Mouse (Mus musculus): Measurements from ENCODE around the gene Lrba.
A peak's percentile ranks its signal among the peaks of the same experiment; 100 is the strongest.

Lrba gene

DNA sequence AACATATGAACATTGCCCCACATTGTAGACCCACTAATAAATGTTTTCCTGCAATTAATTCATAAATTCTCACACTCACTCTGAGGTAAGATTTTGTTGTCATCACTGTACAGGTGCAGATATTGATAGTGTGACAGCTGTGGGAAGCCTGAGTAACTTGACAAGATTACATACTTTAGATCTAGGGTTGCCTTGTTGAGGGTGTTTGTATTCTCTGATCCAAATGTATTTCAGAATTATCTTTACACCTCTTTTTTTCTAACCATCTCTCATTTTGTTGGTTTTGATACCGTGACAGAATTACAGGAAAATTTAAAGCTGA, 336.5 kb downstream of the Lrba start:
- DNase-seq: no peak

DNA sequence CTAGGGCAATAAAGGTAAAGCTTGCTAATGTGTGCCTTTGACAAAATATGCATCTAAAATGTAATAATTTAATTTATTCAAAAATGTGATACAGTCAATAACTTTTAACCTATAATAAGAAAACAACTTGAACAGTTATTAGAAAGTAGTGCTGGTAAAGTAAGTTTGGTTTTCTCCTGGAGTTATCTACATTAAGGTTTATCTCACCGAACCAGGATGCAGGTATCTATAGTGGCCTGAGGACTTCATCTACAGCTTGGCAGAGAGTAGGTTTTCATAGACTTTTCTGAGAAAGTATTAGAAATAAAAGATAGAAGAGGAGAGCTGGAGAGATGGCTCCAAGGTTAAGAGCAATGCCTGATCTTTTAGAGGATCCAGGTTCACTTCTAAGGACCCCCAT, 336.9 kb downstream of the Lrba start:
- no peak for DNase-seq

DNA sequence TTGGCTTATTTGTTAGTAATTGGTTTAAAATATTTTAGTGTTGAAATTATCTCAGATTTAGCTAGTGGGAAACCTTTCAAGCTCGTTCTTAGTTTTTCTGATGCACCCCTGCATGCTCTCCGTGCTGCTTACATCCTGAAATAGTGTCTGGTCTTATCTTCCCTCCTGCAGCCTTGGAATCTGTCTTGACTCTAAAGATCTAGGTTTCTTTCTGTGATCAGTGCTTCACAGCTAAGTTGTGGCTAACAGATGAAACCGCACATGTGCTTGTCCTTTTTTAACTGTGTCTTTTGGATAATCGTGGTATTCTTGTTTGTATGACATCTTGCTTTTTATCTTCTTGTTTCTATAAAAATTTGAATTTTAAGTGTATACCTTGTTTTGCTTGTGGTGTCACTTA, 342.8 kb downstream of the Lrba start:
- DNase-seq: no peak

DNA sequence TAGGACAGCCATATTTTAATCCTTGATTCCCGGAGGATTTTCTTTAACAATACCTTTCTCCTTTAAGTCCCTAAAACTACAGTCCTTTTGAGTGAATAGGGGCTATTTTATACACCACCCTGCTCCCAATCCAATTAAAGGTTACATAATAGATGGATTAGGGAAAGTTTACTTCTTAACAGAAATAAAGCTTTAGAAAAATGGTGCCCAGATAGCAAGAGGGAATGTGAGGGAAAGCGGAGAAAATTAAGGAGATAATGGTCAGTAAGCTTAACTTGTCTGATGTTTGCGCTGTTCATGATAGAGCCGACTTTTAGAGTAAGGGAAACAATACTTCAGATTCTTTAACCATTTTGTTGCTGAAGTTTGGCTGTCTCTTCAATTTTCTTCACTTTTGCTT, 347.0 kb downstream of the Lrba start:
- no peak for DNase-seq

DNA sequence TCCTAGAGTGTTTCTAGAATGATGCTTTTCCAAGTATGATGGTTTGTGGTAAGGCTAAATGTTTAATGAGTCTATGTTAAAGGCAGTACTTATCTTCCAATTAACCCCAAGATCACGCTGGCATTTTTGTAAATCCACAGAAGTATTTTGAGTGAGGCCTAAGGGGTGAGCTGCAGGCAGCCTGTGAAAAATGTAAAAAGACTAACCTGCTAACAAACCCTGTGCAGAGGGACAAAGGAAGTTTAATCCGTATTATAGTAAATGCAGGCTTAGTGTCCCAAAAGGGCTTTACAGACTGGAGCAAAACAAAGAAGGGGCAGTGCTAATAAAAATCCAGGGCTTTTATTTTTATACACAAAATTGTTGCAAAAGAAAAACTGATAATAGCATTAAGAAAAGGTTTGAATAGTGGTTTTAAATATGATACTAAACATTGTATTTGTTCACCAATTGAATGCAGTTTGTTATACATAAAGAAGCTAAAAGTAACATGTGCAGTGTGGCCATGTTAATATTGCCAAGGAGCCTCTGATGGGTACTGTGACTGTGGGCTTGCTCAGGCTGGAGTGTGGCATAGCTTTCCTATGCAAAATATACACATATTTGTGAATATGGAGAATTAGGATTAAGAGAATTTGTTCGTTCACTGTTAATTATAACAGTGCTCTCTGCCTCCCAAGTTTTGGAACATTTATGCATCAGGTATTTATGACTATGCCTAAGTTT, 348.2 kb downstream of the Lrba start:
- DNase-seq: no peak

DNA sequence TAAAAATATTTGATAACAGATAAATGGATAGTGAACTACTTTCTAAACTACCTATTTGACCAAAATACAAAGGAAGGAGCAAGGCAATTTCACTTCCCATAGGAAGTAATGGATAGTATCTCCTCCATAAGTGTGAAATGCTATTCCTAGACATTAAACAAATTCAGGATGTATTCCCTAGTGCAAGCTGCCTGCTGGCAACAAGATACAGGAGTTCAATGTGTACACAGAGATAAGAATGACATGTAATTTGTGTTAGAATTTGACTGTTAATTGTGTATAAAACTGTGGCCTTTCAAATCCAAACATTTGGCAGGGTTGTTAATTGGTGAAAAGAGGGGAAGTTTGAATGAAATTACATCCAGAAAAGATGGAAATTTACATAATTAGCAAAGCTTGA, 350.8 kb downstream of the Lrba start:
- DNase-seq: no peak

DNA sequence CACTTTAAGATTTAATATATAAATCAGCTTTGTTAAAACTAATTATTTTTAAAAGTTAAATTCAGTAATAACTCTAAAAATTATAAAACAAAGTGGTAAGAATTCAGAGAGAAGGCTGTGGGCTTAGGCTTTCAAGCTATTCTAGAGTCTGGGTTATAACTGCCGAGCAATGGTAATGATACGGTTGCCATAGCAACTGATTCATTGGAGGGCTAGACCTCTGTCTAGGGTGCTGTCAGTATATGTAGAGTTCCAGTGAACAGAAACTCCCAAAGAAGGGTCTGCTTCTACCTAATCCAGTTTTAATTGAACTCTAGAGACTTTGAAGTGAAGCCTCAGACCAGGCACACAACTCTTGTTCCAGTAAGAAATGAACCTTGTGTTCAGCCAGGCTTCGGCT, 377.8 kb downstream of the Lrba start:
- no peak for DNase-seq

DNA sequence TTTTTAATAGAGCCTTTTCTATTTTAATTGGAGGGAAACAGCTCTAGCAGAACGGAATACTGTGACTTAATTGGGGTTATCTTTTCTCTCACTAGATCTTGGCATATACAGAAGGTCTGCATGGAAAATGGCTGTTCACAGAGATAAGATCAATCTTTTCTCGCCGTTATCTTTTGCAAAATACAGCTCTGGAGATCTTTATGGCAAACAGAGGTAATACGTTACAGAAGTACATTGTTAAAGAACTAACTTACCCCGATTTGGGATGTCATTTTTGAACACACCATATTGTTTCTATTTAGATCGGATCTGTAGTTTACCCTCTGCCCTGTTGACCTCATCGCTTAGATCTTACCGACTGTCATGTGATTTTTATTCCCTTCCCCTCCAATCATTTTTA, 381.3 kb downstream of the Lrba start:
- no peak for DNase-seq

DNA sequence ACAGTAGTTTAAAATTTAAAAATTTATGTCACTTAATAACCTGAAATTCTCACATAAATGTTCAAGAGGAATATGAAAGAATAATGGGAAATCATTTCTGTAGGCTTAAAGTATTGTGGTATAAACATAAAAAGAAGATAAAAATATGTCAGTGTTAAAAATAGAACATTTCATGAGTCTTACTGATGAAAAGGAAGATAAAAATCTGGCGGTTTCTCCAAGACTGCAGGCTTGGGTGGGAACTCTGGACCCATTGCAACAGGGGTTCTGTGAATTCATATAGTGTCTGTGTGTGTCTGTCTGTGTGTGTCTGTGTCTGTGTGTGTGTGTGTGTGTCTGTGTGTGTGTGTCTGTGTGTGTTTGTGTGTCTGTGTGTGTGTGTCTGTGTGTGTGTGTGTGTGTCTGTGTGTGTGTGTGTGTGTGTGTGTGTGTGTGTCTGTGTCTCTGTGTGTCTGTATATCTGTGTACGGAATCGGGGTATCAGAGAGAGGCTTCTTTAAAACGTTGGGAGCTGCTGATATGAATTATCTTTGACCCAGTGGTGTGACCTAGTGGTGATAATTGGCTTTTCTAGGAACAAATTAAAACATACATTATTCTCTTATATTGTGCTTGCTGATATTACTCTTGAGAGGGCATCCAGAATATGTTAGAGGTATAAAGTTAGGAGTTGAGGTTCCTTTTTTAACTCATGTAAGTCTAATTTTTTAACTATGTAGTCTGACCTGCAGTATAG, 402.7 kb downstream of the Lrba start:
- no peak for DNase-seq

DNA sequence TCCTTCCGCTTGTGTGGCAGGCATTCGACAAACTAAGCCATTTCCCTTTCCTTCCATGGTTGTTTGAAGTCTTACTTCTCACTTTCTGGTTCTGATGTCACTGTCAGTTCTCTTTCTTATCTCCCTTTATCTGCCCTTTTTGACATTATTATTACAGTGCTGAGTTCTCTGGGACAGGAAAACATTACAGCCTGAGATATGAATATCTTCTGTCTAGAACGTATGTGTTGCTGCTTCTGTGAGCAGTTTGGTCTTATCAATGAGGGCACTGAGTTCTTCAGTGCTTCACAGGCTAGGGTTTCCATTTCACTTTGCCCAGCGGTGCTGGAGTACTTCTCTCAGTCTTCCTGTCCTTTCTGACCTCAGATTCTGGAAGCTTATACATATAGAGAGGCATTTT, 404.9 kb downstream of the Lrba start:
- DNase-seq: no peak

DNA sequence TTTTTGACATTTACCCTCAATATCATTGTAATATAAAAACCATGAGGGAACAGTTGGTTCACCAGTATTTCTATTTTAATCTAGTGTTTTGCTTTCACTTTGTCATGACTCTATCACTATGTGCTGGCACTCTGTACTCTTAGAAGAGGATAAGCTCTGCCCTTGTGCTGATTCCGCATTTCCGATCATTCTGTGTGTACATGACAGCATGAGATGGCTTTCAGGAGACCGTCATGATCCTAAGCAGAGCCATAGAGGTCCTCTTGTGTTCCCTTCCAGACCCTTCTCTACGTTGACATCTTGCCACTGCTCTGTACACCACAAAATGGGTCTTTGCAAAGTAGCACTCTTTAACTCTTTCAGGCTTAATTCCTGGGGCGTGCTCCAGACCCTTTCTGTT, 411.0 kb downstream of the Lrba start:
- no peak for DNase-seq

DNA sequence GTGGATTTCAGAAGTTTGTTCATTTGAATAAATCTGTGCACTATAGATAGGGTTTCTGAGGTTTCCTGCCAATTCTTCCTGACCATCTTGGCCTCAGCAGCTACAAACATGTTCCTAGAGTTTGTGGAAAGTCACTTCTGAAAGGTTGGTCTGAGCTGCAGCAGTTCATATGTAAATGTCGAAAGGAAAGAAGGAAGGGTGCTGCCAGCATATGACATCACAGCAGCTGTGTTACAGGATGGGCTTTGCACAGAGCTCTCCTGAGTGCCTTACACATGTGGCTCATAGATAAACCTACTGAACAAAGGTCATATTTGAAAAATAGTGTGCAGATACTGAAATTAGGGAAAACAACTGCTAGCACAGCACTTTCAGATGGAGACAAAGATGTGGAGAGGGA, 411.5 kb downstream of the Lrba start:
- no peak for DNase-seq

DNA sequence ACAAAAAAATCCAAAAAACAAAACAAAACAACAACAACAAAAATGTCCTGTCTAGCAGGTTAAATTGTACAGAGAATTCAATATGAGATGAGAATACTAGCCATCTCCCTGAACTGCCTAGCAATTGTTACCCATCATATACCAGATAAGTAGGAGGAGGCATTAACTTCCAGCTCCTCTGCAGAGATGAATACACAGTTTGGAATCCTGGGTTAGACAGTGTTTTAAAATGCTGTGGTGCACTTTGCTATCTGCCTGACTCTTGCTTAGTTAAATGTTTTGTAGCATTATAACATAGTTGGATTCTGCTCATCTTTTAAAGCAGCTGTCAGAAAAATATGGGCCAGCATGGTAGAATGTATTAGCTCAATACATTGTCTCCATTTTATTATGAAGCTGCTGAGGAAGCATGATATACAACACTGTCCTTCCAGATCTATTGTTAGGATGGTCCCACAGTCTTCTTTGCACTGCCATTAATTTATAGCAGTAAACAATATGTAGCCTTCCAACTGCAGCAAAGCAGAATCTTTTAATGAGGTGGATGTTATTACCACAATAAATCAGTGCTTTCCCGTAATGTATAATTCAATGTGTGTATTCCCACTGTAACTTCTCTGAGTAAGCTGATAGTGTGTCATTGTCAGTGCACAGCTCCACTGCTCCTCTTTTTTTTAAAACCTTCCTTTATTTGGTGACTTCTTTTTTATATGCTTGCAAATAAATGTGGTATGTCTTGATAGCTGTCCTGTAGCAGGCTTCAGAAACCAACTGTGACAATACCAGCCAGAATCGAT, 414.3 kb downstream of the Lrba start:
- DNase-seq: no peak

DNA sequence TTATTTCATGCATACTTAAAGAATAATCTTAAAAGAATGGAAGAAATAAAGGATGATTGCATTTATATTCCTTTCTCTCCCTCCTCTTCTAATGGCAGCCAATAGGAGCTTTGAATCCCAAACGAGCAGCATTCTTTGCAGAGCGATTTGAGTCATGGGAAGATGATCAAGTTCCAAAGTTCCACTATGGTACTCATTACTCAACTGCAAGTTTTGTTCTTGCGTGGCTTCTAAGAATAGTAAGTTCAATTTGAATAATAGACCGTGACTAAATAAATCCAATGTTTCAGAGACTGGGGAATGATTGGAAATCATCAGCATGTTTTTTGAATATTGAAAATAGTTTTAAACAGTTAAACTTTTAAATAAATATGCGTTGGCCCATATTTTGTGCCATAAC, 416.9 kb downstream of the Lrba start:
- no peak for DNase-seq

DNA sequence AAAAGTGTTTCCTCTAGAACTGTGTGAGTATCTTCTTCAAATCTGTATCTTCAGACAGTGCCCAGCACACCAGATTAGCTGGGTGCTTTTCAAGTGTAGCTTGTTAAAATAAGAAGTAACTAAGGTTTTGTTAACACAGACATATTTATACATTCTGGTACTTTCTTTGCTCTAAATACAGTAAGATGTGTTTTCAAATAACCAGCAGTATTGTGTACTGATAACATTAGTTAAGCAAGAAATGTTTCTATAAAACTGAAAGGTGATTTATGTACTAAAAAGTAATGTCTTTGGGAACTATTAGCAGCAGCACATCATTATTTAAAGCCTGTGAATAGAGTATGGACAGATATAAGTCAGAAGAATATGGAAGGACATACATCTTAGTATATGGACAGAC, 417.3 kb downstream of the Lrba start:
- no peak for DNase-seq

DNA sequence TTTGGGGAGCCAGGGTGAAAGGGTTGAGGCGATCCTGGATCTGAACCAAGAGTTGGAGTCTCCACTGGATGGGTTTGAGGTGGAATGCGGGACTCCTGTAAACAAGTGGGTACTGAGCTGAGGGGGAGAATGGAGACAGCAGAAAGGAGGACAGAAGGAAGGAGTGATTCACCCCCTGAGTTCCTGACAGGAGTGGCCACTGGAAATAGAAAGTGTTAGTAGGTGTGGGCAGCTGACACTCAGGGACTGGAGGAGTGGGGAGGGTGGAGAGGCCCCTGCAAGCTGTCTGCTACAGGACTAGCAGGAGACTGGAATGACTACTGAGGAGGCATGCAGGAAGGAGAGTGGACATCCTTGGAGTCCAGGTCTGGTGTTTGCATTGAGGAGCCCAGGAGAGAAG, 422.3 kb downstream of the Lrba start:
- DNase-seq: no peak

DNA sequence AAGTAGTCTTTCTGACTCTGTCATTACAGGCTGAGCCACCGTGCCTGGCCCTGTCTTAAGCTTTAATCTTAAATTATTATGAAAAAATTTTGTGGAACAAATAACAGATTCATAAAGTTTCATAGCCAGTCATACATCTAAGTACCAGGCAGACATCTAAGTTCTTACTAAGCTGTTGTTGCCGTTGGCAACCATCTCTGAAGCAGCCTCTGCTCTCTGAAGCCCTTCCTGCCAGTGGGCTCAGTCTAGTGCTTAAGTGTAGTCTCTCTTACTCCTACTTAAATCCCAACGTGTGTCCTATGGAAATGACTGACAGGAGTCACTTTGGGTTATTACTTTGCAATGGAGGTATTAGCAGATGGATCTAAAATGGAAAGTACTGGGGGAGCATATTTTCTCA, 426.5 kb downstream of the Lrba start:
- DNase-seq: no peak

DNA sequence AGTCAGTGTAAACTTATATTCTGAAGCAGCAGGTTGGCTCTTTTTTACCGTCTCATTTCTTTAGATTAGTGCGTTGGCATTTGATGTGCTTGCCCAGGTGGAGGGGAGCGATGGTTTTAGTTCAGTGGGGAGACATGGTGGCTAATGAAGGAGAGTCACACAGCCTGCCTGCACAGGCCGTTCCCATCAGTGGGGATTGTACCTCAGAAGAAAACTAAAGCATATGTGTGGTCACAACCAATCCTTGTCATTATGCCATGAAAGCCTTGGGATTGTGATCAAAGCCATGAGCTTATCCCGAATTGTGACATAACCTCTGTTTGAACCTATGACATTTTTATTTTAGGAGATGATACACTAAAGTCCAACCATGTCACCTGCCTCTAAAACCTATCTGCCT, 434.8 kb downstream of the Lrba start:
- no peak for DNase-seq

DNA sequence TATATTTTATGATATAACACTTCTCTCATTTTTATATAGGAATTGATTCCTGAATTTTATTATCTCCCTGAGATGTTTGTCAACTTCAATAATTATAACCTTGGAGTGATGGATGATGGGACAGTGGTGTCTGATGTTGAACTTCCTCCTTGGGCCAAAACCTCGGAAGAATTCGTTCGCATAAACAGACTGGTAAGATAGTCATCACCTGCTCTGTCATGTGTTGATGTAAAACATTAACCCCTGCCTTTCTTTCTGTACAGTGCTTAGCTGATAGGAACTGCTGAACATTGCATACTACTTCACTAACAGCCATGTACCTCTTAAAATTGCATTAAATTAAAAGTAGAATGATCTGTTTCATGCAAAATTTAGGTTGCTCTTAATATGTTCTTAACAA, 439.9 kb downstream of the Lrba start:
- DNase-seq: no peak

DNA sequence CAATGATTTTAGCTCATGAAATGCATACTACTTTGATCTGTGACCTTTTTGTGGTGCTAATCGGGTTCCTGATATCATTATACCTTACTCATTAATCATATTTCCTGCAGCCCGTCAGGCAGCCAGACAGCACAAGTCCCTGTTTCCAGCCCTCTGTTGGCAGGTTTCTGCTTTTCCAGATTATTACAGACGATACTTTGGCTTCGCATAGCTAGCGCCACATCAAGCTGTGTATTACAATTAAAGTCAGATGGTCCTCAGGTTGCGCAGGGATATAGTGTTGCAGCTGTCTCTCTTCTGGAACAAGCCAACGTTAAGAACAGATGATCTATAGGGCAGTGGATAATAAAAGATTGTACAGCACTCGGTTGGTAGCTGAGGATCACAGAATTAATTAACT, 443.7 kb downstream of the Lrba start:
- peak; percentile 36 to 43 for DNase-seq

DNA sequence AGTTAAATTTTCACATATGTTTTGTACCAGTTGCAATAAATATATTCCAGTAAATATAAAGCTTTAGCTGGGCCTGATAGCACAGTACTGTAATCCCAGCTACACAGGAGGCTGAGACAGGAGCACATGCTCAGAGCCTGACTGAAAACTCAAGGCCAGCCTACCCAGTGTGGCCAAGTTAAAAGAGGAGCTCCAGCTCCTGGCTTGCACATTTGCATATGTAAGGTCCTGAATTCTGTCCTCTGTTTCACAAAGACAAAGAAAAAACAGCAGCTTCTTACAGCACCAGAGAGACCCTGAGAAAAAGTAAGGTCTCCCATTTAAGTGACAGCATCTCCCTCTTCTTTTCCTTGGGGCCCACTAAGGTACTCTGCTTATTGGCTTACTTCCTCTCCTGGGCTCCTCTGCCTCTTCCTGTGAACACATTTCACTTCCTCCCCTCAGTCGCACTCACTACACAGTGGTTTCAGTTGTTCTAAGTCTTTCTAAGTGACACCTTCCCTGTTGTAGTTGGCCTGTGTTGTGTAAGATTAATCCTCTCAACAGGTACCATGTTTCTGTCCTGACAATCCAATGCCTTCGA, 453.2 kb downstream of the Lrba start:
- DNase-seq: no peak

DNA sequence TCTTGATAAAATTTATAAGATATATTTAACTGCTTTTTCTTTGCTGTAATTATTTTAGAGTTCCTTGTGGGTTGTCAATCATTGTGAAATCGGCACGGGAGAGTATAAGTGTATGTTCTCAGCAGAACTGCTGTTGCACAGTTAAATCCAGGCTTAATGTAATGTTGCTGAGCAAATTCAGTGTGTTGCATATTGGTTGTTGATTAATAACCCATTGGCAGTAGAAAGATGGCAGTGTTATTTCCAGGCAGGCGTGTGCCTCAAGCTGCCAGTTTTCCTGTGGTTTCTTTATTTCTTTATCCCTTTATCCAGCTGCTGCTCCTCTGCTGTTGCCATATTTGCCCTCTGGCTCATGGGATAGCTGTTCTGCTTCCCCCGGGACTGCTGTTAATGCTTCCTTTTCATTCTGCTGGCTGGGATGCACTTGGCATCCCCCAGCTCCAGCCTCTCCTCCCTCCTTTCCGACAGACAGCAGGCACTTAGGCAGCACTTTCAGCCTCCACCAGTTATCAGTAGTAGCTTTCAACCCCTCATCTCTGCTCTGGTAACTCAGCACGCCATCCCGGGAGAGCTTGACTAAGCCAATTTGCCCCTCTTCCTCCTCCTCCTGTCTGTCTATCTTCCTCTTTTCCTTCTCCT, 463.2 kb downstream of the Lrba start:
- peak; percentile 64 to 80 for DNase-seq

DNA sequence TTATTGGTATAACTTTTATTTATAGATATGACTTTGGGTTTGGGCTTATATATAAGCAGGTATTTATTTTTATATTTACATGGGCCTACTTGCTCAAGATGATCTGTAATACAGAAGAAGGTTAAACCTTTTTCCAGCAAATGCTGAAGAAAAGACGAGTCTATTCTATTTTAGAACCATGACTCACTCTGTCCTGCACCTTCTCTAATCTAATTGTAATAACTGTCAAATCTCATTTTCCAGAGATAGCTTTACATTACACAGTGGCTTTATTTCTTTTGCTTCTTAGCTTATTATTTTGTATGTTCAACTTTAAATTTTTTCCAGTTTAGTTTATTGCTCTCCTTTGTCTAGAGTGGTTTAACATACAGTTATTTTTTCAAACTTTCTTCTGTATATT, 464.0 kb downstream of the Lrba start:
- DNase-seq: no peak
